Mouse (Mus musculus) NIH3T3 (cell line): ENCODE results near the gene Creb3l4.
"Not testable (repeated sequence)": the region's sequence is repeated elsewhere in the genome, so short reads cannot be mapped to it uniquely, and the experiment has no call there.

Experiments
- DNase-seq: peaks from one replicate; pipeline ENCODE4 v3.0.0-alpha.2; 2012; ENCODE audit warnings: low read depth

Creb3l4 gene

GRCm38 (mm10) chr3:90265034-90265931, 22.0 kb upstream of the Creb3l4 start, which contains the start of gene Dennd4b:
Dennd4b (plus strand) TSS chr3:90265185.
- peak; percentile 92 for DNase-seq

DNA sequence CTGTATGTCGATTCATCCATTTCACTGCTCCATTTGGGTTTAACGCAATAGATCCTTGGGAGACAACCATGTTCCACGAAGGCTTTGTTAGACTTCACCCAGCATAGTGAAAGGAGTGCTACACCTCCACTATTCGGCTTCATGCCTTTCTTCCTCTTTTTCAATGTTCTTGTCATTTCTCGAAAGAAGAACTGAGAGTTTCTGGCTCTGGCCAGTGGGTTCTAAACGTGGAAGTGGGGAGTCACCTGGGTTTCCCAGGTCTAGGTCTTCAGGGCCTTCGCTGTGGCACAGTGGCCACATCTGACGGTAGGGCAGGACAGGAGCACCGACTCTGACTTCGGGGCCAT, 21.3 kb upstream of the Creb3l4 start:
- no peak for DNase-seq

- no peak for DNase-seq
Observed at GRCm38 (mm10) chr3:90263121-90263771, 19.9 kb upstream of the Creb3l4 start.

DNA sequence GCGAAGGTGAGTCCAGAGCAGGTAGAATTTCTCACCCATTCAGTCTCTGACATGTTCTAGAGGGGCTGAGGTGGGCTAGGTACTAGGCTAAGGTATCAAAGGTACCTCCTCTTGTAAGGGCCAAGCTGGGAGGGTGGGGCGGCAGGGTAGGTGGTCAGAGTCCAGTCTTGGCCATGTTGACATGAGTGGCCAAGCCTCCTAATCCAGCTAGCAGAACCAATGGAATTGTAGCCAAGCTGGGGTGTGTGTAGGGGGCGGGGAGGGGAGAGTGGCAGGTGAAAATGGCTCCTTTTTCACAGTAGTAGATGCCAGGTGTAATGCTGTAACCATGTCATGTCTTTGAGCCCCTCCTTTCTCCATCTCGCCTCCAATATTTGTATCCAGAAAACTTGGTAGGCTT, 15.2 kb upstream of the Creb3l4 start:
- DNase-seq = no peak

DNA sequence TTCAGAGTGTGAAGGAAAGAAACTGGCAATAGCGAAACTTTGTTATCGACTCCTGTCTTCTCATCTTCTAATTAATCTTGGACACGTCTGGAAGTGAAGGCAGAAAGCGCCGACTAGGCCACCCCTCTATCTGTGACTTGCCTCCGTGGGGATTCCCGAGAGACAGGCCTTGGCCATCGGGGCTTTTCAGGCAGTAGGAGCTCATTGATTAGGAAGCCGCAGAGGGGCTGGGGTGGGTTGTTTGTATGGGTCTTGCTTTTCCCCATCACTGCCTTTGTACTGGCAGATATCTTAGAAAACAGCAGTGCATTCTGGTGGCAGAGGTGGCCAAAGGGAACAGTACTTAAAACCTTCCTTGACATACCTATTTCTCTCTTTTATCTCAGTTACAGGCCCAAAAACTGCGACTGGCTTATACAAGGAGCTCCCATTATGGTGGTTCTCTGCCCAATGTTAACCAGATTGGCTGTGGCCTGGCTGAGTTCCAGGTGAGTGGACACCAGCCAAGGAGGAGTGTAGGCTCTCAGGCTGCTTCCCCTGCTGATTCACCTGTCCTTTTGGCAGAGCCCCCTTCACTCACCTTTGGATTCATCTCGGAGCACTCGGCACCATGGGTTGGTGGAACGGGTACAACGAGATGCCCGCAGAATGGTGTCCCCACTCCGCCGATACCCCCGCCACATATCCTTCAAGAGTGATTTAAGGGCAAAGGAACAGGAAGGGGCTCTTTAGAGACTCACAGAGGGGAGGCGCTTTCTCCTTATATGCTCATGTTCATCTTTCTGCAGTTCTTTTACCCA, 13.6 kb upstream of the Creb3l4 start:
- DNase-seq = no peak

- DNase-seq = no peak
Observed at GRCm38 (mm10) chr3:90255784-90256353, 12.6 kb upstream of the Creb3l4 start.

GRCm38 (mm10) chr3:90255194-90255565, 11.9 kb upstream of the Creb3l4 start:
- no peak for DNase-seq

- no peak for DNase-seq
Observed at GRCm38 (mm10) chr3:90254419-90255193, 11.3 kb upstream of the Creb3l4 start.

- DNase-seq = peak; percentile 97
Observed at GRCm38 (mm10) chr3:90253653-90254418, 10.5 kb upstream of the Creb3l4 start, which contains the start of gene Crtc2. Crtc2 (plus strand) TSS chr3:90254163.

GRCm38 (mm10) chr3:90253174-90253573, 9.9 kb upstream of the Creb3l4 start:
- not testable (repeated sequence) for DNase-seq

DNA sequence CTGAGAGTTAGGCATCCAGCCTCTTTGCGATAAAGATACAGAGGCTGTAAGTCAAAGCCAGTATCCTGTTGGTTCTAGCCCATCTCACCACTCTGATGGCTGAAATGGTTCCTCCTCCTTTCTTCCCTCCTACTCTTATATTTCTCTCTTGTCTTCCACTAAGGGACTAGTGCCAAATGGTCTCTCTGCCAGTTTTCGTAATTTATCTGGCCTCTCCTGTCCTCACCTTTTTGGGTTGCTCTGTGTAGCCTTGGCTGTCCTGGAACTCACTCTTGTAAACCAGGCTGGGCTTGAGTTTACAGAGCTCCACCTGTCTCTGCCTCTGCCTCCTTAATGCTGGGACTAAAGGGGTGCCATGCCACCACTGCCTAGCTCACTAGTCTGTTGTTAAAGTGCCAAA, 9.3 kb upstream of the Creb3l4 start:
- not testable (repeated sequence) for DNase-seq

GRCm38 (mm10) chr3:90251731-90252226, 8.5 kb upstream of the Creb3l4 start:
- DNase-seq = not testable (repeated sequence)

GRCm38 (mm10) chr3:90250791-90251190, 7.5 kb upstream of the Creb3l4 start:
- DNase-seq = peak; percentile 40

DNA sequence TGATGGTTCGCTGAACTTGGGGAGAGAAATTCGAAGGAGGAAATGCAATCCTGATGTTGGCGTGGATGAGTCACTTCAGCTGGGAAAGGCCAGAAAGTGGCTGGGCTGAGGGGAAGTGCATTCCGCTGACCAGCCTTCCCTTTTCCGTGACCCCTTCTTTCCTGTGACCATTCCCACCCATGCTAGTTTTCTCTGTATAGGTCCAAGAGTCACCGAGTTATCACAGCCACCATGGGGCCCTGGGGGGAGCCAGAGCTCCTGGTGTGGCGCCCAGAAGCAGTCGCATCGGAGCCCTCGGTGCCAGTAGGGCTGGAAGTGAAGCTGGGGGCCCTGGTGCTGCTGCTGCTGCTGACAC, 5.4 kb upstream of the Creb3l4 start:
- DNase-seq = peak; percentile 81

- peak; percentile 98 for DNase-seq
Observed at GRCm38 (mm10) chr3:90247960-90248745, 4.8 kb upstream of the Creb3l4 start, which contains the start of gene Slc39a1. Slc39a1 (plus strand) TSS chr3:90248172.

DNA sequence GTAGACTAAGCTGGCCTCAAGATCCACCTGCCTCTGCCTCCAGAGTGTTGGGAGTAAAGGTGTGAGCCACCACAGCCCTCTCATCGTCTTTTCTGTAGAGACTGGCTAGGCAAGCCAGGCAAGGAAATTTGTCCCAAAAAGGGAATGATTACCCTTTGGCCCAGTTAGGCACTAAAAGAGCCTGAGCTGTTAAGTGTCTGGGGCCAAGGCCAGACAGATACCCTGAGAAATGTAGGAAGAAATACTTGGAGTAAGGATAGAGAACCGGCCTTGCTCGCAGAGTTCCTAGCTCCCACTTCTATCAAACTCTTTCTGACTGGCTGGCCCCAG, 4.3 kb upstream of the Creb3l4 start:
- no peak for DNase-seq

GRCm38 (mm10) chr3:90245406-90245805, 2.1 kb upstream of the Creb3l4 start:
- DNase-seq = no peak

- no peak for DNase-seq
Observed at GRCm38 (mm10) chr3:90241669-90242358, 1.5 kb downstream of the Creb3l4 start.

DNA sequence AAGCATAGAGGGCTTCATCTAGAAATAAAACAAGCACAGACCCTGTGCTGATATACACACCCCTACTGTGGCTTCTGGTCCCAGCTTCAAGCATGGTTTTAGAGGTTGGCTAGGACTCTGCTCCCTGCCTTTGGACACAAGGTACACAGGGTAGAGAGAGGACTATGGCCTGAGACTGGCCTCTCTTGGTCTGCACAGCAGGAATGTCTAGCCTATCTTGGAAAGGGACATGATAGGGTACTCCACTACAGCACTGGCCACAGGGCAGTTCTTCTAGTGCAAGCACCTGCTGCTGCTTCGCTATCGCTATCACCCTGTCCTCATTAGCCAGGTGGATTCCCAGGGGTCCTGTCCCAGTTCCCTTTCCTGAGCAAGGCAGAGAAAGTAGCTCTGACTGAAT, 2.1 kb downstream of the Creb3l4 start:
- DNase-seq = no peak
